Mouse (Mus musculus) R1 (cell line): Measurements from ENCODE around the gene Hsp90ab1.

ENCODE experiments used
- DNase-seq: peaks from one replicate; pipeline ENCODE4 v3.0.0-alpha.2; 2018; ENCODE audit warnings: low read depth, low spot score

The Hsp90ab1 gene

DNA sequence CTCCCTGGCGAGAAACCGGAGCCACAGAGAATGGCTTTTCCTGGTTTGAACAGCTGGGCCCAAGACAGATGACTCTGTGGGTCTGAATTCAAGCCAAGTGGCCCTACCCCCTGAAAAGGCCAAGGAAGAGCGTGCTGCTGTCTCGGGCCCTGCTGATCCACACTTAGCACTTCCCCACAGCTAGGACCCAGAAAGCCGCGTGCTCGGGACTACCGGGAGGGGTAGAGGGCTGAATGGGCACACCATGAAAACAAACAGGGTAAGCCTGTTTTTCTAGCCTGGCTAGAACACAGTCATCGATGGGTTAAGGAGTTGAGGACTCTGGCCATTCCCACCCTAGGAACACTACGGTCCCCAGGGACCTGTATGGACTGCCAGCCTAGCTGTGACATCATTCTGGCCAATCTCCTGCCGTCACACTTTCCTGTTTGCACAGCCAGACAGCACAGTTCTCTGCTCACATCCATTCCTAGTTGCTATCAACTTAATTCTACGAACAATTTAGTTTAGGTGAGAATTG lies 7.9 kb upstream of the Hsp90ab1 start:
- no peak for DNase-seq

DNA sequence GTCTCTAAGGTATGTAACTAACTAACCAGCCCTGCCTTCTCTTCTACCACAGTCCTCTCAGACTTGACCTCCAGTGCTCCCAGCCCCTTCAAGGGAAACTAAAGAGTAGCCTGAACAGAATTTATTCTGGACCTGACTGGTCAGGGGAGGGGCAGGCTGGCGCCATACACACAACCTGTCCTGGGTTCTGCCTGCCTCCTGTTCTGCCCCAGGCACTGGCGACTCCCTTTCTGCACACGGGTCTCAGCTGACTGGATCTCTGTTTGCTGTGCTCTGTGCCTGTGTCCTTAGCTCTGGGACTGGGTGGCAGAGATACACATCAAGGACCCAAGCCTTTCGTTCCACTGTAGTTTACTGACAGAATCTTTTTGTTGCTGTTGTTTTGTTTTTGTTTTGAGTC lies 6.5 kb upstream of the Hsp90ab1 start:
- DNase-seq: no peak

DNA sequence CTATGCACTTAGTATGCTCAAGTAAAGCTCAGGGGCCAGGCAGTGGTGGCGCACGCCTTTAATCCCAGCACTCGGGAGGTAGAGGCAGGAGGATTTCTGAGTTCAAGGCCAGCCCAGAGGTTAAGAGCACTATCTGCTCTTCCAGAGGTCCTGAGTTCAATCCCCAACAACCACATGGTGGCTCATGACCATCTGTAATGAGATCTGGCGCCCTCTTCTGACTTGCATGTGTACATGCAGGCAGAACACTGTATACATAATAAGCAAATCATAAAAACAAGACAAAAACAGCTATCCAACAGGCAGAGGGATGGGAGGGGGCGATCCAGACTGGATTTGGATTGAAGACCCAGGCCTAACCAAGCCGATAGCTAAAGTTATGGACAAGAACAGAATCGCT lies 5.8 kb upstream of the Hsp90ab1 start:
- peak; percentile 78 for DNase-seq

DNA sequence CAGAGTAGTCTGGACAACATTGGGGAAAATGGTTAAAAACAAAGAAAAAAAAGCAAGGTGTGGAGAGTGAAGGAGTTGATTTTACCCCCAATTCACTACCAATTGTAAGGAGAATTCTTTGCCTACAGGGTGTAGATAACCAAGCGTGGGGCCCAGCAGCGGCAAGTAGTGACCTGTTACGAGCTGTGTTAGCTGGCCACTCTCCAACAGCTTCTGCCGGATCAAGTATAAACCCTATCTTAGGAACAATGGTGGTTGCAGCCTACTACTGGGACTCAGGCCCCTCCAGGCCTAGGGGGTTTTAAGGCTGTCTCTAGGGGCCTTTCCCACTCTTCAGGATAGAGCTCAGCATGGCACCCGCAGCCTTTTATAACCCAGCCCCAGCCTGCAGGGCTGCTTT lies 5.2 kb upstream of the Hsp90ab1 start:
- no peak for DNase-seq

DNA sequence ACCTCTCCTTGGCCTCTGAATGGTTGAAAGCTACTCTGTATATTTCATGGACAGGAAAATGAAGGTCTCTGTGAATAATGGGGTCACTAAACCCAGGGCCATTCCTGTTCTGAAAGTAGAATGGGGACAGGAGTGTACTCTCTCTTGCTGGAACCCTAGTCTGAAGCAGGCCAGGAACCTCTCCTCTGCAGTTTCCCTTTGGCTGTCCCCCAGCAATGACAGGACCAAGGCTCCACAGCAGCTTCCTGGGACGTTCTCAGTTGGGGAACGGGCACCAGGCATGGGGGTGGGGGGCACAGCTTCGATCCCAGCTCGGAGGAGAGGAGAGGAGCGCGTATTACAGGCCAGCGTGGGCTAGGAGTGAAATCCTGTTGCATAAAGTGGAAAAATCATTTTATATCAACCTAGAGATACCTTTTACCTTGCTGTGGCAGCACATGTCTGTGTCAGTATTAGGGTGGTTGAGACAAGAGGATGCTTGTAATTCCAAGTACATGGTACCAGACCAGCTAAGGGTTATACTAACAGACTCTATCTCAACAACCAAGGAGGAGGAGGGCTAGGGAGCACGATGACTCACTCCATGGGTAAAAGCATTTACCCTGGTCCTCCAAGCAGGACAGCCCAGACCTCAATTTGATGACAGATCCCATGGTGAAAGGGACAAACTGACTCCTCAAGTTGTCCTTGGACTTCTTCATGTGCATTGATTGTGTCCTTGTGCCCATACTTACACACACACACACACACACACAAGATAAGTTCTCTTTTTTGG lies 2.2 kb upstream of the Hsp90ab1 start:
- no peak for DNase-seq

DNA sequence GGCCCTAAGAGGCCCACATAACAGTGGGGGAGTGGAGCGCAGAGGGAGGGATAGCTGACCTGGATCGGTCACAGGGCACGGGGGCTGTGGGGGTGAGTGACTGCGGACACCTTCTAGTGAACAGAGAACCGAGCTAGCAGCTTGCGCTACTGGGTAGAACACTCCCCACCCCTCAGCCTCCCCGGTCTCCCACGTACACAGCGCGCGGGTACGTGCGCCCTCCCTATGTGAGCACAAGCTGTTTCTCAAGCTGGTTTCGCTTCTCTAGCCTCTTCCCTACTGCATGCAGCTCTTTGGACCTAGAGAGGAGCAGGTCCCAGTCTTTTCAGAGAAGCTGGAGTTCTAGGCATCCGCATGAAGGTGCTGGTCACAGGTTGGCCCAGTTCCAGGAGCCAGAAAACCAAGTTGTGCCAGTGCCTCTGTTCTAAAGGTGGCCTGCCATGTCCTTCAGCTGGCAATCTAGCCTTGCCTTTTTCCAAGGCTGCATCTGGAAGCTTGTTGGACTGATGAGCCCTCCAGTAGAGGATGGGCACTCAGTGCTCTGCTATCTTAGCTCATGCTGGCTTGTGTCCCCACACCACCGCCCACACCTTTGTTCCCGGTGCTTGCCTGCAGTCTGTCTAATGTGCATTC lies 1.2 kb upstream of the Hsp90ab1 start:
- peak; percentile 81 for DNase-seq

DNA sequence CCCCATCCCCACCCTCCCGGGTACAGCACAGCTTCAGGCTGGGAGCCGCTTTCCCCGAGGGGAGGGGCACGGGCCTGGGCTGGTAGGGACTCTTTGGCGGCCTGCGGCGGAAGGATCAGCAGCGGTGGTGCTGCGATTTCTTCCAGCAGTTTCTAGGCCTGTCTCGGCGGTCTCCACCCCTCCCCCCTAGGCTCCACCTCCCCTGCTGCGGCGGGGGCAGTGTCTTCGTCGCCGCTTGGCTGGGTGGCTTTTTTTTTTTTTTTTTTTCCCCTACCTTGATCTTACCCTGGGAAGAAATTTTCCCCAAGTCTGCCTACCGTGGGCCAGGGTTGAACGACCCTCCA lies 681 bp upstream of the Hsp90ab1 start:
- peak; percentile 97 for DNase-seq

DNA sequence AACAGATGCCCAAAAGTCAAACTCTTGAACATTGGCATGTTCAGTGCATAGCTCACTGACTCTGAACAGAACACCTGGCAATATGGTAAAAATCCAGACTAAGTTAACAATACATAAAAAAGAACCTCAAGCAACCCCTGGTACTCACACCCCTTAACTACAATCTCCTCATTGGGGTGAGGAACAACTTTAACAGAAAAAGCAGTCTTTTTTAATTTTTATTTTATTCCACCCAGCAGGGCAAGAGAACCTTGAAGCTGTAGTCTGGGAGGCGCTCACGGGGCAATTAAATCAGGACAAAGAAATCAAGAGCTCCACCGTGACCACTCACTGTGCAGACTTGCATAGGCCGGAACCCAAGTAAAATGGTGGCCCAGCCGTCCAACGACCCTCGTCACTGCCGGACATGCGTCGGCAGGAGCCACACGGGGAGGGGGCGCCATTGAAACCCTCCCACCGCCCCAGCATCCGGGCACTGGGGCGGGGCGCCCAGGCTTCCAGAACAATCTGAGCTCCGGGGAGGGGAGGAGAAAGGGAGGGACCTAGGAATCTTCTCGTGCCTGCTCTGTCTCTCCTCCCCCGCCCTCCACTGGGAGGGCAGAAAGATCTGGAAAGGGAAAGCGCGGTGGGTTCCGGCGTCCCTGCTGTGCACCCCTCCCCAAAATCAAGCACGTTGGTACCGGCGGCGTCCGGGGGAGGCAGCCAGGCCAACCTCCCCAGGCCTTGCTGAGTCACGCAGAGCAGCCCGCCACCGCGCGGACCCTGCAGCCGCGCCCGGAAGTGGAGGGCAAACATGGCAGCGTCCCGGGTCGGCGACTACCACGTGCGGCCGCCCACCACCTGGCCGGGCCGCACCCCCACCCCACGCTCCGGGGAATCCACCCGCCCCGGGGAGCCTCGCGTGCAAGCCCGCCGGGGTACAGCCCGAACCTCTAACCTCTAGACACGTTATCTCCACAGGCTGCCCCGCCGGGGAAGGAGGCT lies 676 bp downstream of the Hsp90ab1 start:
- peak; percentile 96 for DNase-seq

DNA sequence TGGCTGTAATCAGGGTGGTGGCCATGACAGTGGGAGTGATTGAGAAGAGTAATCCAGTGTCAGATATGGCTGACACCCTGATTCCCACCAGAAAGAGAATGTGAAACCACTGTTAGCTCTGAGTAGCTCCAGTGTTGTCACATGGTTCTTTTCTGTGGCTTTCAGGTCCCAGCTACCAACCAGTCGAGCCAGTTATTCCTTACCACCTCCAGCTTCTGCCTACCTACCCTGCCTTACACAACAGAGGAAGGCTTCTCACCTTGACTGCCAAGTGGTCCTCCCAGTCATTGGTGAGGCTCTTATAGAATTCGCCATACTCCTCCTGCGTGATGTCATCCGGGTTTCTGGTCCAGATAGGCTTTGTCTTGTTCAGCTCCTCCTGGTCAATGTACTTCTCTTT lies 3.1 kb downstream of the Hsp90ab1 start:
- no peak for DNase-seq

DNA sequence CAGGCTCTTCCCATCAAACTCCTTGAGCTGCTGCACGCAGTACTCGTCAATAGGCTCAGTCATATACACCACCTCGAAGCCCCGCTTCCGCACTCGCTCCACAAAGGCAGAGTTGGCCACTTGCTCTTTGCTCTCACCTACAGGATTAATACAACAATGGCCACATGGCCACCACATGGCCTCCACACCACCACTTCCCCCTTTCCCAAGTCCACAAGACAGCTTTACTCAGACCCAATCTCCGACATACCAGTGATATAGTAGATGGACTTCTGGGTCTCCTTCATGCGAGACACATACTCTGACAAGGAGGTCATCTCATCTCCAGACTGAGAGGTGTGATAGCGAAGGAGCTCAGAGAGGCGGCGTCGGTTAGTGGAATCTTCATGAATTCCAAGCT lies 4.1 kb downstream of the Hsp90ab1 start:
- DNase-seq: no peak

DNA sequence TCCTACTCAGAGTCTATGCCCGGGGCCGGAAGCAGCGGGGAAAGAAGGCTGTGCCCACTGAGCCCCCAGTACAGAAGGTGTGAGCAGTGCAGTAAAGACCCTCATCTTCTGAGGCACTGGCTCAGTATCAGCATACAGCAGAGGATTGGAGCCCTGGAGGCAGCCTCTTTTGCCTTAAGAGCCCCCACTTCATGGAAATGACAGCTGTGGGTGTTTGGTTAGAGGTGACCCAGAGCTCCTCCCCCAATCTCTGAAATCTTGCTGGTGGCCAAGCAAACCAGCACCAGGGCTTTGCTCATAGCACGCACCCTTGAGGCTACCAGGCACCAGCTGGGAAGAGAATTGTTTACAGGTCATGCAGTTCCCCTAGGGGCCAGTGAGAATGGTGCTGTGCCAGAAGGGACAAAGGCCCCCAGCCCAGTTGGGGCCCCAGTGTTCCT lies 5.9 kb downstream of the Hsp90ab1 start:
- peak; percentile 84 for DNase-seq

DNA sequence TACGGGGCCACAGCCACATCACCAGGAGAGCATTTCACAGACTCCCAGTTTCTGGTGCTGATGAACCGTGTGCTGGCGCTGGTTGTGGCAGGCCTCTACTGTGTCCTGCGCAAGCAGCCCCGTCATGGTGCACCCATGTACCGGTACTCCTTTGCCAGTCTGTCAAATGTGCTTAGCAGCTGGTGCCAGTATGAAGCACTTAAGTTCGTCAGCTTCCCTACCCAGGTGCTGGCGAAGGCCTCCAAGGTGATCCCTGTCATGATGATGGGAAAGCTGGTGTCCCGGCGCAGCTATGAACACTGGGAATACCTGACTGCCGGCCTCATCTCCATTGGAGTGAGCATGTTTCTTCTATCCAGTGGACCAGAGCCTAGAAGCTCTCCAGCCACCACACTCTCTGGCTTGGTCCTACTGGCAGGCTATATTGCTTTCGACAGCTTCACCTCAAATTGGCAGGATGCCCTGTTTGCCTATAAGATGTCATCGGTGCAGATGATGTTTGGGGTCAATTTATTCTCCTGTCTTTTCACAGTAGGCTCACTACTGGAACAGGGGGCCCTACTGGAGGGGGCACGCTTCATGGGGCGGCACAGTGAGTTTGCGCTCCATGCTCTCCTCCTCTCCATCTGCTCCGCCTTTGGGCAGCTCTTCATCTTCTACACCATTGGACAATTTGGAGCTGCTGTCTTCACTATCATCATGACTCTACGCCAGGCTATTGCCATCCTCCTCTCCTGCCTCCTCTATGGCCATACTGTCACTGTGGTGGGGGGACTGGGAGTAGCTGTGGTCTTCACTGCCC lies 6.5 kb downstream of the Hsp90ab1 start:
- DNase-seq: peak; percentile 77

DNA sequence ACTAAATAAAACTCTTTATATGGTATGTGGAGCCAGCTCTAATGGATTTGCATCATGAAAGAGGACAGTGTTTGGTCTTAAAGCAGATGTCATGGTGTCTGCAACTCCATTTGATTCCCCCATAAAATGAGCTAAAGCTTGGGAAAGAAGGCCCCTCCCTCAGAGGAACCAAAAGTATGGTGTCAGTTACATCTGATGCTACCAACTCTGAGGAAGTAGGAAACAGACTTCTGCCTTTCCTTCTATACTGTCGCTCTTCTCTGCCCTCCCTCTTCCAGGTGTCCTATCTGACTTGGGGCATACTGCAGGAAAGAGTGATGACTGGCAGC lies 7.1 kb downstream of the Hsp90ab1 start:
- no peak for DNase-seq

DNA sequence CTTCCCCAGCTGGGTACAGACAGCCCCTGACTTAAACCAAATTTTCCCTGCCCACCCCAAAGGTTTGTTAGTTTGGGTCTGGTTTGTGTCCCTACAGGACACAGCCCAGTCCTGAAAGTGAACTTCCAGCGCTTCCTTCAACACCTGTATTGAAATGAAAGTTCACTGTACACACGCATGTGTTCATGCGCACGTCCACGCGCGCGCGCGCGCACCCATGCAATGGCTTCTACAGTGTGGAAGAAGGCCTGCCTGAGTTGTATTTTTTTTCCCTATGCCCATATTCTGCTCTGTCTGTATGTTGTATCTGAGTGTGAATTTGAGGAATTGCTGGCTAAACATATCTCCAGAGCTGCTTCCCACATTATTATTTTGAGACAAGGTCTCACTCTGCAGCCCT lies 8.0 kb downstream of the Hsp90ab1 start:
- no peak for DNase-seq

DNA sequence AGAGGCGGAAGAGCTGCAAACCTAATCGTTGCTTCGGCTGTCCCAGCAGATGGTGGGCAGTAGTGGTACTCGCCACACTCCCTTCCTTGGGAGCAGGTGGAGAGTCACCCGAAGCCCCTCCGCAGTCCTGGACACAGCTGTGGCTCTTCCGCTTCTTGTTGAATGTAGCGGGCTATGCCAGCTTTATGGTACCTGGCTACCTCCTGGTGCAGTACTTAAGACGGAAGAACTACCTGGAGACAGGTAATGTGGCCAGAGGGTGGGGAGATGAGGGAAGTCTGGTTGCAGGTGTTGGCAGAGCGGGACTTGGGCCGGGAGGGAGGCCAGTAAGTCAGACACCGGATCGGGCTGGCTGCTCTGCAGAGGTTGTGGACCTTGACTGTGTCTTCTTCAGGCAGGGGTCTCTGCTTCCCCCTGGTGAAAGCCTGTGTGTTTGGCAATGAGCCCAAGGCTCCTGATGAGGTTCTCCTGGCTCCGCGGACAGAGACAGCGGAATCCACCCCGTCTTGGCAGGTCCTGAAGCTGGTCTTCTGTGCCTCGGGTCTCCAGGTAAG lies 8.5 kb downstream of the Hsp90ab1 start:
- DNase-seq: peak; percentile 65

DNA sequence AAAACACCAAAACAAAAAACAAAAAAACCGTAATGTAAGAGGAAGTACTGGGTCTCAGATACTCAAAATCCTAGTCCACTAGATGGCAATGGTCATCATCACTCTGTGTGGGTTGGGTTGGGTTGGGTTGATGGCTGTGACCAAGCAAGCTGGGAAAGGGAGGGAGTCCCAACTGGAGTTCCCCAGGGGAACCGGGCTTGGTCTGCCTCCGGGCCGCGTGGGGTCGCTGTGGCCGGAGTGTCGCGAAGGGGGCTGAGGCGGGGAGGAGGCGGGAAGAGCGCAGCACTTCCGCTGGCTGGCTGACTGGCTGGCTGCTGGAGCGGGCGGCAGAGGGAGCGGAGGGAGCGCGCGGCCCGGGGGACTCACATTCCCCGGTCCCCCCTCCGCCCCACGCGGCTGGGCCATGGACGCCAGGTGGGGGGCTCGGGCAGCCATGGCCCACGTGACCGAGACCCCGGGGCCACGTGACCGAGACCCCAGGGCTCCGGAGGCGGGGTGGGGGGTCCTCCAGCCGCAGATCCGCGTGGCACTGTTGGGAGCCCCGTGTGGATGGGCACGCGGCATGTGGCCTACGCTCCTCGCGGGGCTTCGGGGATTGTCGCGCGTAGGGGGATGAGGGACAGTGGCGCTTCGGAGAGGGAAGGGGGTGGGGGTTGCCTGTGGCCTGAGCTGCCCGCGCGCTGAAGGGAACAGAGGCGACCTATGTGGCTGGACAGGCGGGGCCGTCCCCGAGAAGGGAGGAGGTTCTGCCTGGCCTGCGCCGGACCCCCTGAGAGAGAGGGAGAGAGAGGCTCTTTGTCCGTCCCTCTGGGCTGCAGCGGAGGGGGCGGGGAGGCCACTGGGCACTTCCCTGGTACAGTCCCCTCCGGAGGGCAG lies 9.2 kb downstream of the Hsp90ab1 start, which contains the start of gene Slc35b2:
Gene Slc35b2, plus strand, starts transcription at position 220 of the 876 bp plus-strand sequence.
- DNase-seq: peak; percentile 92

DNA sequence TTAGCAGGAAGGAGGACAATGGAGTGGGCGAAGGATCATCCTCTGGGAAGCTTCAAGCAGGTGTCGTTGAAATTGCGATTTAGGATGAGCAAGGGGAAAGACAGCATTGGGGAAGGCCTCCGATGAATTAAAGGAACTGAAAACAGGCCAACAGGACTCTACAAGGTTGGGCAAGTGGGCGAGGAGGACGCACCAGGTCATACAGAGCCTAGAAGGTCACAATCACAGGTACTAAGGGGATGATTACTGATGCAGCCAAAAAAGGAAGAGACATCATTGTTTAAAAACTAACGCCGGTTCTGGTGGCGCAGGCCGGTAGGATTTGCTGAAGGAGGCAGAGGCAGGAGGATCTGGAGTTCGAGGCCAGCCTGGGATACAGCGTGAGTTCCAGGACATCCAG lies 9.9 kb downstream of the Hsp90ab1 start:
- DNase-seq: no peak

DNA sequence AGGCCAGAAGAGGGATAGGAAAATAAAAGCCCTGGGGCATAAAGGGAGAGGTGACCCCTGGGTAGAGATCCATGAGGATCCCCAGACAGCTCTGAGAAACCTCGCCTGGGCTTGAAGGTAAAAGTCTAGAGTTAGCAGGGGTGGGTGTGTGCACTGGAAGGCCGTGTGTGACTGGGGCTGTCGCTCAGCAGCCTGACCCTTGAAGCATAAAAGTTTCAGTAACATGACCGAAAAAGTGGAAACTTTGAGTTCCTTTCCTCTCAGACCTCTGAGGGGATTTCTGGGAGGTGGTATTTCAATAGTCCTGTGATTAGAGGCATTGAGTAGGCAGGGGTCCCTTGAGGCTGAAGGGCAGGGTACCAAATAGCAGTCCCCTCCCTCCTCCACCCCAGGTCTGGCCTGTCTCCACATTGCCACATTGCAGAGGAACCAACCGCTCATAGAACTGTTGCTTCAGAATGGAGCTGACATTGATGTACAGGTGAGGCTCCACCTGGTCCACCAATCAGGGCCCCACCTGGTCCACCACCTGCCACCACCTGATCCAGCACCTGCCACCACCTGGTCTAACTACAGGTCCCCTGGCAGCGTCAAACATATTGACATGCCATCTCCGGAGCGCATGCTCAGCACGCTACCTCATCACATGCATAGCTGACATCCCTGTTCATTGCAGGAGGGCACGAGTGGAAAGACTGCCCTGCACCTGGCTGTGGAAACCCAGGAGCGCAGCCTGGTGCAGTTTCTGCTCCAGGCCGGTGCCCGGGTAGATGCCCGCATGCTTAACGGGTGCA lies 13.1 kb downstream of the Hsp90ab1 start:
- DNase-seq: no peak
